Mouse (Mus musculus) kidney, embryonic 15.5 days (tissue): ENCODE results near the gene Rbm42. TPM values are rescaled to one million over a fixed set of nuclear protein-coding genes. Genes with fewer than 3 reads are reported as not detected.

Experiments
- ATAC-seq: fragments of 200-750 bp; cut with Nextera tagmentation; replicated peaks from 2 replicates; pipeline ENCODE4 v1.8.0; 2017; ENCODE audit warnings: moderate TSS enrichment; ENCODE audit not compliant: low FRiP score
- H3K27ac ChIP-seq: fragments of 300-500 bp; sonication (generic); 2 replicates; pipeline ENCODE4 v1.5.1; 2015; ENCODE audit warnings: mild to moderate bottlenecking, inconsistent platforms
- H3K27me3 ChIP-seq: fragments of 300-500 bp; sonication (generic); 2 replicates; pipeline ENCODE4 v1.6.1; 2015; ENCODE audit warnings: inconsistent platforms
- H3K36me3 ChIP-seq: fragments of 300-500 bp; sonication (generic); 2 replicates; pipeline ENCODE4 v1.6.1; 2015; ENCODE audit warnings: inconsistent platforms
- H3K4me1 ChIP-seq: fragments of 300-500 bp; sonication (generic); 2 replicates; pipeline ENCODE4 v1.6.1; 2015; ENCODE audit warnings: inconsistent platforms
- H3K4me2 ChIP-seq: fragments of 300-500 bp; sonication (generic); 2 replicates; pipeline ENCODE4 v1.6.1; 2015; ENCODE audit warnings: moderate library complexity, mild to moderate bottlenecking, inconsistent platforms
- H3K4me3 ChIP-seq: fragments of 300-500 bp; sonication (generic); replicated peaks from 2 replicates; pipeline ENCODE4 v1.5.1; 2015; ENCODE audit warnings: mild to moderate bottlenecking, inconsistent platforms
- H3K9ac ChIP-seq: fragments of 300-500 bp; sonication (generic); 2 replicates; pipeline ENCODE4 v1.6.1; 2015; ENCODE audit warnings: mild to moderate bottlenecking, inconsistent platforms
- H3K9me3 ChIP-seq: fragments of 300-500 bp; sonication (generic); replicated peaks from 2 replicates; pipeline ENCODE4 v1.6.1; 2016; ENCODE audit warnings: inconsistent platforms
- WGBS: fragments of 180-500 bp; shearing (Covaris S2); methylation state at CpG from one replicate; pipeline ENCODE4 v1.1.7; 2015; ENCODE audit warnings: mixed read lengths; 5-methylcytosine and 5-hydroxymethylcytosine counted together
- polyA plus RNA-seq: library from polyadenylated mRNA; unstranded; fragments of >200 nt; fragmentation: Nextera tagmentation; extraction: Ambion mirVana; gene quantifications from 2 replicates; pipeline ENCODE4 v1.2.1, GENCODE M21; 2015

Gene Rbm42
- polyA plus RNA-seq, 1 experiment from 2014 or later = 118 TPM

DNA sequence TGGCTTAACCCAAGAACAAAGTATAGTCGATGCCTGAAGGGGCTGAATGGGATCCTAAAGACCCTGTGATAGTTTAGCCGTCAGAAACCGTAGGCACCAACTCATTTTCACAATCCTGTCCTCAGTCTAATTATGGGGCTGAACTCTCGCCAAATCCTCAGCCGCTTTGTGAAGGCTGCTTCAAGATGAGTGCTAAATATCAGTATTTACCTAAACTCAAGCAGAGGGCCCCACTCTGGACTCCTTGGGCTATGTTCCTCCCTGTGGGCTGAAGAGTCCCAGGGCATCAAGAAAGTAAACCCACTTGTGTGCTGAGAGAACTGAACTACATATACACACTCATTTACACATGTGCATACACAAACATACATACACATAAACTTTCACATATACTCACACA lies 53.3 kb downstream of the Rbm42 start:
- Histone ChIP-seq H3K4me1 (peaks cover 14% of the 10 kb centered on the region), H3K9me3 (no peaks in the 10 kb centered on the region), H3K4me3 (no peak overlapping the region), H3K4me2 (no peak overlapping the region), H3K36me3 (no peaks in the 10 kb centered on the region), H3K27ac (no peak overlapping the region), H3K9ac (no peak overlapping the region), H3K27me3 (0 out of 2 replicates have a peak, but pooled peaks cover 3% of the 10 kb centered on the region)
- ATAC-seq = no peak
- WGBS = 81% methylated on average over 5 of the region's 5 CpGs

DNA sequence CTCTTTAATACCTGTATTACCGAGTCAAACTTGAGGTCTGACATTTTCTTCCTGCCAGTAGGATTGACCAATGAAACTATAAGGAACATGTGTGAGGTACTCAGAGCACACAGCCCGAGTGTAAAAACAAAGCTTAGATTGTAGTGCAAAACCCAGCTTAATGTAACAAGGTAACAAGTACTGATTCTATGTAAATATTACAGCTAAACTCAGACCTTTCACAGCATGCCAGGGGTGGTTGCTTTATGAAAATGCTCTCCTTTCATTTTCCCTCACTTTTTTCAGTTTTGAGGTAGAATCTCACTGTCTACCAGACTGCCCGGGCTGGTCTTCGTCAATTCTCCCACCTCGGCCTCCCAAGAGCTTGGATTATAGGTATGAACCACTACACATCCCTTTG lies 54.0 kb downstream of the Rbm42 start:
- no peaks in the 10 kb centered on the region for H3K9me3 ChIP-seq
- no peak overlapping the region for H3K4me3 ChIP-seq
- no peak for ATAC-seq
- no peak overlapping the region for H3K9ac ChIP-seq
- WGBS = 86% methylated on average over 5 of the region's 5 CpGs
- 0 out of 2 replicates have a peak, but pooled peaks cover 3% of the 10 kb centered on the region for H3K27me3 ChIP-seq
- H3K4me1 ChIP-seq = peaks cover 14% of the 10 kb centered on the region
- H3K4me2 ChIP-seq = no peak overlapping the region
- H3K27ac ChIP-seq = no peak overlapping the region
- H3K36me3 ChIP-seq = no peaks in the 10 kb centered on the region

DNA sequence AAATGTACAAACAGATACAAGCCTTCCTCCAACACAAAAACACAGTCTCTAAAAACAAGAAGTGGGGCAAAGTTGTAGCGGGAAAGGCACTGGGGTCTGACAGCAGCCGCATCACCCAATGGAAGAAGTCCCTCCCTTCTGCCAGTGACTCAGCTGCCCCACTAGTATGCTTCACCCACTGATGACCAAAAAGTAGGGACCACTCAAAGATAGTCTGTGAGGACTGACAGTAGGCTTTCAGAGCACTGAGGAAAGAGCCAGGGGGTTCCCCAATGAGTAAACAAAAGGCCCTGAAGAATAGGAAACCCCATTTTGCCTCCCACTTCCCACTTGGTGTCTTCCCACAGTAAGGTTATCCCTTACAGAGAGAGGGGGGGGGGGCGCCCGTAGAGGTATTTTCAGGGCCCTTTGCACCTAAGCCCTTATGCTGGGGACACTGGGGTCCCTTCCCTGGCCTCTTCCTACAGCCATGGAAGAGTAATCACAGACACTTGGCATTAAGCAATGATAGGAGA lies 55.5 kb downstream of the Rbm42 start:
- H3K27me3 ChIP-seq = 0 out of 2 replicates have a peak, but pooled peaks cover 3% of the 10 kb centered on the region
- ATAC-seq = no peak
- no peak overlapping the region for H3K4me3 ChIP-seq
- no peak overlapping the region for H3K9ac ChIP-seq
- 61% methylated on average over 4 of the region's 4 CpGs for WGBS
- peaks cover 12% of the 10 kb centered on the region for H3K4me1 ChIP-seq
- H3K27ac ChIP-seq = no peak overlapping the region
- no peaks in the 10 kb centered on the region for H3K36me3 ChIP-seq
- H3K9me3 ChIP-seq = no peaks in the 10 kb centered on the region
- no peak overlapping the region for H3K4me2 ChIP-seq

DNA sequence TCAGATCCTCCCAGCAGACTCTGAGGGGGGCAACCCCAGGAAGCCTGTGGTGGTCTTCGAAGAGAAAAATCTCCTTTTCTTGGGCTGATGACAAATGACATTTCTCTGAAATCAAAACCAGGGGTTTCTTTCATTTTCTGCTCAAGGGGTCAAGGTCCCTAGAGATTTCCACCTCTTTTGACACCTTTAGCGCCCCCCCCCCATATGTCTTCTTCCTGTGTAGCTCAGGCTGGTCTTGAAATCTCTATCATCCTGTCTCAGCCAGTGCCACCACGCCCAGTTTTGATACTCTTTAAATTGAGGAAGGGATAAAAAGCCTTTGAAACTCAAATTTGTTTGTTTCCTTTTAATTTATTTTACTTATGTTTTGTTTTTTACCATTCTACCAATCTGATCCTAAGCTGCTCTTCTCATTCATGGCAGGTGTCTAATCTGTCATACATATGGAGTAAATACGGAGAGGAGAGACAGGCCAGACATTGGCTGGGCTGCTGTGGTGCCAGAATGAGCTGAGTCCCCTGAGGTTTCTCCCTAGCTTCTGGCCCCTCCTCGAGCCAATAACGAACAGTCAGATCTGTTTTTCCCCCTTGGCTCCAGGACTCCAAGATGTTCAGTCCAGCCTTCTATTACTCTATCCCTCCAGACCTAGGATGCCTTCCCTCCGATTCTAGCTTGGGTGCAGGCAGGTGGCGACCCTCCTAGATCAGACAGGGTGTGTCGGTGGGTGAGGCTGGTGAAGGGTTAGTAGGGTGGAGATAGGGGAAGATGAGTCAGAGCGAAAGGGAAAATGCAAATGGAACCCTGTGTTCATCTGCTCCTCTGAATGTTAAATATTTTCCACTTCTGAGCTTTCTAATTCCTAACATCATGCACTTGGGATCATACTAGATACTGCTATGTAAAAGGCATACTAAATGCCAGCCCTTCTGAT lies 56.3 kb downstream of the Rbm42 start:
- Histone ChIP-seq H3K4me1 (peaks cover 11% of the 10 kb centered on the region), H3K4me3 (no peak overlapping the region), H3K4me2 (no peak overlapping the region), H3K36me3 (no peaks in the 10 kb centered on the region), H3K27me3 (0 out of 2 replicates have a peak, but pooled peaks cover 3% of the 10 kb centered on the region), H3K9ac (no peak overlapping the region), H3K27ac (no peak overlapping the region), H3K9me3 (no peaks in the 10 kb centered on the region)
- 82% methylated on average over 10 of the region's 10 CpGs for WGBS
- no peak for ATAC-seq

DNA sequence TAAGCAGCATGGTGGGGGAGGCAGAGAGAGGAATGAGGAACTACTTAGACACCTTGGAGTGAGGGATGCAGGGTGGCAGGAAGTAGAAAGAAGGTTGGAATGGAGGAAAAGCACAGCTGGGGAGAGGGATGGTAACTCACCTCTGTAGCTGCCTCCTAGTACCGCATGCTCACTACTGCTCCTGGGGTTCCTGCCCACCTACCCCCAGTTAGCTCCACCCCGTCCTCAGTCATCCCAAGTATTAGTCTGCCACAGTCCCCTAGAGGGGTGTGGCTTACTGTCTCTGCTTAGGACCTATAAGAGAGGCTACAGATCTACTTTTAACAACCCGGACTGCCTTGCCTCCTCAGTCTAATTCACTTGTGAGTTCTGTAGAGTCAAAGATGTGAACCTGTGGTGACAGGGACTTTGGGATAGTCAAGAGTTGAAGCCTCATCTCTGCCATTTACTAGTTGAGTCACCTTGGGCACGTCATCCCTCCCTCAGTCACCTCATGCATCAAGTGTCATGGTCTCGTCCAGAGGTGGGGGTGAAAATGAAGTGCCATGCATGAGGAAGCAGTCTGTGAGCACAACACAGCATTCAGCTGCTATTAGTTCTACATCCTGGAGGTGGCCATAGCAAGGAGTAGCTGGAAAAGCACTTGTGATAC lies 57.2 kb downstream of the Rbm42 start:
- ATAC-seq = no peak
- 48% methylated on average over 5 of the region's 5 CpGs for WGBS
- Histone ChIP-seq H3K4me3 (no peak overlapping the region), H3K9me3 (no peaks in the 10 kb centered on the region), H3K9ac (no peak overlapping the region), H3K27me3 (0 out of 2 replicates have a peak, but pooled peaks cover 3% of the 10 kb centered on the region), H3K27ac (no peak overlapping the region), H3K4me2 (no peak overlapping the region), H3K4me1 (peaks cover 11% of the 10 kb centered on the region), H3K36me3 (no peaks in the 10 kb centered on the region)

DNA sequence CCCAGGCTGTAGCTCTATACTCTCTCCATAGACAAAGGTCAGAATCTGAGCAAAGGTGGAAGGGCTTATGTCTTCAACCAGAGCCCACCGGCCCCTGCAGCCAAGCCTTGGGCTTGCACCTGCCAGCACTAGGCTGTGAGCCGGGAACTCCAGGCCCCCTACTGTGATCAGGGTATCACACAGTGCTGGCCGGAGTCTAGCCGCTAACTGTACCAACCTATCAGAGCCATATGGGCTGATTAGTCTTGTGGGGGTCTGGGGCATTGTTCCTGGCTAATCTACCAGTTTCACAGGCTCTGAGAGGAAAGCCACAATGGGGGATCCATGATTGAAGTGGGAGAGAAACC lies 58.5 kb downstream of the Rbm42 start:
- H3K27me3 ChIP-seq = 0 out of 2 replicates have a peak, but pooled peaks cover 3% of the 10 kb centered on the region
- peaks cover 1% of the 10 kb centered on the region for H3K36me3 ChIP-seq
- H3K4me2 ChIP-seq = no peak overlapping the region
- no peak overlapping the region for H3K4me3 ChIP-seq
- H3K4me1 ChIP-seq = peaks cover 23% of the 10 kb centered on the region
- no peak overlapping the region for H3K9ac ChIP-seq
- no peak overlapping the region for H3K27ac ChIP-seq
- no peaks in the 10 kb centered on the region for H3K9me3 ChIP-seq
- 61% methylated on average over 4 of the region's 4 CpGs for WGBS
- no peak for ATAC-seq

Other genes with a start within 250 kb of the Rbm42 start
- 33.8 and 37.9 TPM in 2 replicates for gene Tyrobp, start 236.6 kb downstream of the Rbm42 start, polyA plus RNA-seq
- 0.64 and 1.5 TPM in 2 replicates for gene Hcst, start 230.5 kb downstream of the Rbm42 start, polyA plus RNA-seq
- 1.3 and 2.0 TPM in 2 replicates for gene Nfkbid, start 228.6 kb downstream of the Rbm42 start, polyA plus RNA-seq
- 24.1 and 28.6 TPM in 2 replicates for gene Aplp1, start 204.8 kb downstream of the Rbm42 start, polyA plus RNA-seq
- 0.54 and 0.77 TPM in 2 replicates for gene Kirrel2, start 192.6 kb downstream of the Rbm42 start, polyA plus RNA-seq
- 3.6 and 4.8 TPM in 2 replicates for gene Nphs1, start 192.0 kb downstream of the Rbm42 start, polyA plus RNA-seq
- gene Prodh2, start 156.7 kb downstream of the Rbm42 start, polyA plus RNA-seq = 12.8 and 14.4 TPM in 2 replicates
- gene Arhgap33, start 115.3 kb downstream of the Rbm42 start, polyA plus RNA-seq = 11.7 and 16.0 TPM in 2 replicates
- 12.8 and 20.1 TPM in 2 replicates for gene Hspb6, start 98.1 kb downstream of the Rbm42 start, polyA plus RNA-seq
- gene Proser3, start 98.0 kb downstream of the Rbm42 start, polyA plus RNA-seq = 14.1 and 18.6 TPM in 2 replicates
- gene Lin37, start 90.5 kb downstream of the Rbm42 start, polyA plus RNA-seq = 37.6 and 40.5 TPM in 2 replicates
- 94.8 and 102 TPM in 2 replicates for gene U2af1l4, start 87.0 kb downstream of the Rbm42 start, polyA plus RNA-seq
- 15.0 and 17.0 TPM in 2 replicates for gene Gm49396, start 87.0 kb downstream of the Rbm42 start, polyA plus RNA-seq
- gene Psenen, start 86.7 kb downstream of the Rbm42 start, polyA plus RNA-seq = 152 TPM in 2 replicates
- 3.8 and 6.0 TPM in 2 replicates for gene Igflr1, start 84.9 kb downstream of the Rbm42 start, polyA plus RNA-seq
- 6.7 and 10.9 TPM in 2 replicates for gene Kmt2b, start 61.6 kb downstream of the Rbm42 start, polyA plus RNA-seq
- gene Zbtb32, start 51.4 kb downstream of the Rbm42 start, polyA plus RNA-seq = 0.36 and 0.63 TPM in 2 replicates
- gene Upk1a, start 37.5 kb downstream of the Rbm42 start, polyA plus RNA-seq = 3.6 and 5.3 TPM in 2 replicates
- gene Cox6b1, start 24.2 kb downstream of the Rbm42 start, polyA plus RNA-seq = 1,049 and 1,131 TPM in 2 replicates
- gene Etv2, start 14.5 kb downstream of the Rbm42 start, polyA plus RNA-seq = not detected in 2 replicates
- gene Haus5, start 14.7 kb upstream of the Rbm42 start, polyA plus RNA-seq = 58.0 and 61.1 TPM in 2 replicates
- not detected in 2 replicates for gene Pmis2, start 21.3 kb upstream of the Rbm42 start, polyA plus RNA-seq
- 0.58 TPM in 1 of 2 replicates, not detected in the other for gene 2200002J24Rik, start 48.6 kb upstream of the Rbm42 start, polyA plus RNA-seq
- gene Atp4a, start 61.9 kb upstream of the Rbm42 start, polyA plus RNA-seq = 1.3 and 1.5 TPM in 2 replicates
- gene Tmem147, start 79.2 kb upstream of the Rbm42 start, polyA plus RNA-seq = 180 and 192 TPM in 2 replicates
- gene Gapdhs, start 93.4 kb upstream of the Rbm42 start, polyA plus RNA-seq = 0.35 and 0.68 TPM in 2 replicates
- 2.2 and 2.6 TPM in 2 replicates for gene Sbsn, start 101.2 kb upstream of the Rbm42 start, polyA plus RNA-seq
- gene Dmkn, start 113.4 kb upstream of the Rbm42 start, polyA plus RNA-seq = 1.3 and 7.7 TPM in 2 replicates
- 5.8 and 26.9 TPM in 2 replicates for gene Krtdap, start 137.6 kb upstream of the Rbm42 start, polyA plus RNA-seq
- gene Ffar2, start 173.5 kb upstream of the Rbm42 start, polyA plus RNA-seq = 0.19 and 0.49 TPM in 2 replicates
- gene Ffar3, start 205.9 kb upstream of the Rbm42 start, polyA plus RNA-seq = 0.22 and 0.88 TPM in 2 replicates
- gene Ffar1, start 211.2 kb upstream of the Rbm42 start, polyA plus RNA-seq = not detected in 2 replicates
- 0.12 and 0.19 TPM in 2 replicates for gene Cd22, start 230.0 kb upstream of the Rbm42 start, polyA plus RNA-seq